Mouse (Mus musculus) cerebellum, adult 2 months (tissue): ENCODE data around the gene Scrn1.

Source experiments
- CTCF ChIP-seq: fragments of 200-500 bp; IDR thresholded peaks from 2 replicates; pipeline ENCODE4 v1.5.1; 2011; ENCODE audit warnings: low read depth, mild to moderate bottlenecking, control low read depth, low read length, moderate library complexity, borderline replicate concordance; ENCODE audit not compliant: insufficient read depth
- POLR2A ChIP-seq: fragments of 200-500 bp; IDR thresholded peaks from 2 replicates; pipeline ENCODE4 v1.6.1; 2011; ENCODE audit warnings: low read length, control low read depth, borderline replicate concordance; ENCODE audit not compliant: insufficient read depth

- TF ChIP-seq CTCF (no peak), POLR2A (no peak)
Measured at GRCm38 (mm10) chr6:54485973-54486569, 80.2 kb downstream of the Scrn1 start.
